Mouse (Mus musculus) lung, adult 2 months (tissue): Measurements from ENCODE around the gene Frmd5.

Experiments used
- CTCF ChIP-seq: fragments of 200-500 bp; IDR thresholded peaks from 2 replicates; pipeline ENCODE4 v1.5.1; 2011; ENCODE audit warnings: mild to moderate bottlenecking, low read length, control low read depth; ENCODE audit not compliant: insufficient read depth
- POLR2A ChIP-seq: fragments of 200-500 bp; IDR thresholded peaks from 2 replicates; pipeline ENCODE4 v1.6.1; 2011; ENCODE audit warnings: low read depth, mild to moderate bottlenecking, control low read depth, low read length, borderline replicate concordance; ENCODE audit errors: extremely low read depth

- TF ChIP-seq POLR2A (no peak), CTCF (no peak)
These were observed 145.8 kb downstream of the Frmd5 start for GRCm38 (mm10) chr2:121661160-121661502.
